Mouse (Mus musculus) thymus, adult 2 months (tissue): Measurements from ENCODE around the gene Ppp1r12a. TPM values are rescaled to one million over a fixed set of nuclear protein-coding genes. Genes with fewer than 3 reads are reported as not detected.

Source experiments
- DNase-seq: peaks from one replicate; pipeline ENCODE4 v3.0.0; 2021
- H3K27ac ChIP-seq: fragments of 200-500 bp; 2 replicates; pipeline ENCODE4 v1.5.1; 2012; ENCODE audit warnings: low read length, control low read depth; ENCODE audit not compliant: control insufficient read depth, insufficient read depth
- H3K27me3 ChIP-seq: fragments of 200-500 bp; 2 replicates; pipeline ENCODE4 v1.6.1; 2012; ENCODE audit warnings: mild to moderate bottlenecking, low read length, moderate library complexity, mixed read lengths; ENCODE audit not compliant: control insufficient read depth, insufficient read depth
- H3K36me3 ChIP-seq: fragments of 200-500 bp; 2 replicates; pipeline ENCODE4 v1.6.1; 2012; ENCODE audit warnings: mild to moderate bottlenecking, low read length, moderate library complexity; ENCODE audit not compliant: control insufficient read depth, insufficient read depth
- H3K4me1 ChIP-seq: fragments of 200-500 bp; replicated peaks from 2 replicates; pipeline ENCODE4 v1.6.1; 2012; ENCODE audit warnings: low read length; ENCODE audit not compliant: control insufficient read depth, insufficient read depth
- H3K4me3 ChIP-seq: fragments of 200-500 bp; 2 replicates; pipeline ENCODE4 v1.5.1; 2012; ENCODE audit warnings: mild to moderate bottlenecking, low read length, control low read depth, moderate library complexity; ENCODE audit not compliant: control insufficient read depth, insufficient read depth
- CTCF ChIP-seq: fragments of 200-500 bp; IDR thresholded peaks from 2 replicates; pipeline ENCODE4 v1.5.1; 2012; ENCODE audit warnings: mild to moderate bottlenecking, control low read depth, low read length, moderate library complexity, borderline replicate concordance; ENCODE audit not compliant: control insufficient read depth, poor library complexity, insufficient read depth; ENCODE audit errors: extremely low read depth
- POLR2A ChIP-seq: fragments of 200-500 bp; IDR thresholded peaks from 2 replicates; pipeline ENCODE4 v1.6.1; 2012; ENCODE audit warnings: mild to moderate bottlenecking, low read length, control low read depth, moderate library complexity; ENCODE audit not compliant: control insufficient read depth, poor library complexity, insufficient read depth; ENCODE audit errors: extremely low read depth
- WGBS: fragments of 180-500 bp; shearing (Covaris S2); methylation state at CpG from one replicate; pipeline ENCODE4 v1.1.7; 2018; 5-methylcytosine and 5-hydroxymethylcytosine counted together
- polyA plus RNA-seq: library from polyadenylated mRNA; depleted of rRNA; stranded (reverse); fragments of >200 nt; gene quantifications from 2 replicates; pipeline ENCODE4 v1.2.3, GENCODE M21; 2012; rRNA removed

Ppp1r12a gene
- 28.2 and 29.2 TPM in 2 replicates for polyA plus RNA-seq

DNA sequence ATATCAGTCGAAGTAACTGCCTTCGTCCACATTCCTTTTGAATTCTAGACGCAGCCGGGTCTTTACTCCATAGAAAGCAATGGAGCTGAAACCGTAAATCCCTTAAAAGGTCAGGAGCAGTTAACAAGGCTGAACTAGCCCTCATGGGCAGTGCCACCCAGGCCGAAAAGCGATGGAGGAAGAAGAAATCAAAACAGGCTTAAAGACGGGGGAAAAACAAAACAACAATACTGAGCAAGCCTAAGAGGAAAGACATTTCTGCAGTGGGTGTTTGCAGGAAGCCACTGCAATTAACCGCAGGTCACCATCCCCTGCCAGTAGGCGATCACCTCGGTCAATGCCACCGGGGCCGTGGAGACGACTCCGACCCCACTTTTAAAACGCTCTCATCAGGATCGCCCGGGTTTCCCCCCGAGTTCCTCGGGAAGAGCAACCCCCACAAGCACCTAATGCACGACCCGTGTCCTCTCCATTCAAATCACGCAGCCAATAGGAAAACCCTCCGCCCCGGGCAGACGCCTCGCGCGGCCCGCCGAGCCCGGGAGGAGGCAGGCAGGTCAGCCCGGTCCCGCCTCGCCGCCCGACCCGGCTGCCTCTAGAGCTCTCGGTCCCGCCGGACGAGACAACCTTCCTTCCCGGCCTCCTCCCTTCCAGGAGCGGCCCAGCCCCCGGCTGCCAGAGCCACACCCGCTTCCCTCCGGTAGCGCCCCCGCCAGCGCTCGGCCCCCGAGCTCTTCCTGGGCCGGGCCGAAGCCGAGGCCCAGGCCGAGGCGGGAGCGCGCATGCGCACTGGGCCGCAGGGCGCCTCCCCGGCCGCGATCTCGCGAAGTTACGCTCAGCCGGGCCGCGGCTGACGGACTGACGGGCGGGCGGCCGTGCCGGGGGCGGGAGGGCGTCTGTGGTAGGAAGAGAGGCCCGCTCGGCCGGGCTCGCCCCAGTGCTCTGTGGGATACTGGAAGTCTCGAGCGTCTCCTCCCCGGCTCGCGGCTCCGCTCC is at the start of gene Ppp1r12a:
Gene Ppp1r12a, plus strand, starts transcription at position 933 of the 996 bp plus-strand sequence.
- Histone ChIP-seq H3K4me1 (peaks cover 8% of the 10 kb centered on the region; the same call in 1 of the 2 replicates), H3K27me3 (no peaks in the 10 kb centered on the region), H3K36me3 (no peaks in the 10 kb centered on the region), H3K27ac (peak within 1 kb of the TSS; percentile 56), H3K4me3 (peak within 1 kb of the TSS; percentile 99)
- TF ChIP-seq POLR2A (peak; percentile 96), CTCF (peak; percentile 67; the same call in 1 of the 2 replicates)
- peak; percentile 91 for DNase-seq
- under 1% methylated on average over 85 of the region's 89 CpGs for WGBS

DNA sequence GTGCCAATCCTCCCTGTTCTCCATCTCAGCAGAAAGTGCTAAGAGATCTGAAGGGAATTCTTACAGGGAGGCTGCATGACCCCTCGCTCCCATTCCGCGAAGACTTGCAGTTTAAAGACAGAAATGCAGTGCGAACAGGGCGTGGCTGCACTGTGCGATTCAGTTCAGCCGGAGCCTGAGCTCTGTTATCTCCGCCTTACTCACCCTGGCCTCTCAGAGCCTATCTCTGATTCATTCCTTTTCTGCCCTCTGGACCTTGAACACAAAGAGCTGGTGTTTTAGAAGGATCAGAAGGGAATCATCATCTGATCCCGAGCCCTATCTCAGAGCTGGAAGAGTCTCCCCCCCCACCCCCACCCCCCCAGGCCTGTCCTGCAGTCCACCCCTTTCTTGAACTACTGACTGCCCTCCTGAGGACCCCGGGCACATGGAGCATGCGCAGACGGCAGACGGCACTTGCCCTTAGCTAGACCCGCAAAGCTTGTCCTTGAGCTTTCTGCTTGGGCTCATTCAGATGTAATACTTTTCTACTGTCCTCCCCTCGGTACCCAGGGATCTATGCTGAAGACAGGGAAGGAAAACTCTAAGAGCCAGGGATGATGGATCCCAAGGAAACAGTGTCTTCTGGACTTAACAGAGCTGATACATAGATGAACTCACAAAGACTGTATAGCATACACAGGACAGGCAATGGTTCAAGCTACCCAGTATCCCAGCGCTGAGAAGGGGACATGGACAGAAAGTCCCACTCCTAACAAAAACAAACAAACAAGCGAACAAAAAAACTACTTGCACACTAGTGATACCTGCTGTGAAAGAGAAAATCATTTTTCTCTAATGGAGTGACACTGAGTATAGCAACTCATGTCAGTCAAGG is 48.4 kb upstream of the Ppp1r12a start:
- no peak overlapping the region for H3K4me3 ChIP-seq
- WGBS: 83% methylated on average over 17 of the region's 17 CpGs
- no peak for DNase-seq

DNA sequence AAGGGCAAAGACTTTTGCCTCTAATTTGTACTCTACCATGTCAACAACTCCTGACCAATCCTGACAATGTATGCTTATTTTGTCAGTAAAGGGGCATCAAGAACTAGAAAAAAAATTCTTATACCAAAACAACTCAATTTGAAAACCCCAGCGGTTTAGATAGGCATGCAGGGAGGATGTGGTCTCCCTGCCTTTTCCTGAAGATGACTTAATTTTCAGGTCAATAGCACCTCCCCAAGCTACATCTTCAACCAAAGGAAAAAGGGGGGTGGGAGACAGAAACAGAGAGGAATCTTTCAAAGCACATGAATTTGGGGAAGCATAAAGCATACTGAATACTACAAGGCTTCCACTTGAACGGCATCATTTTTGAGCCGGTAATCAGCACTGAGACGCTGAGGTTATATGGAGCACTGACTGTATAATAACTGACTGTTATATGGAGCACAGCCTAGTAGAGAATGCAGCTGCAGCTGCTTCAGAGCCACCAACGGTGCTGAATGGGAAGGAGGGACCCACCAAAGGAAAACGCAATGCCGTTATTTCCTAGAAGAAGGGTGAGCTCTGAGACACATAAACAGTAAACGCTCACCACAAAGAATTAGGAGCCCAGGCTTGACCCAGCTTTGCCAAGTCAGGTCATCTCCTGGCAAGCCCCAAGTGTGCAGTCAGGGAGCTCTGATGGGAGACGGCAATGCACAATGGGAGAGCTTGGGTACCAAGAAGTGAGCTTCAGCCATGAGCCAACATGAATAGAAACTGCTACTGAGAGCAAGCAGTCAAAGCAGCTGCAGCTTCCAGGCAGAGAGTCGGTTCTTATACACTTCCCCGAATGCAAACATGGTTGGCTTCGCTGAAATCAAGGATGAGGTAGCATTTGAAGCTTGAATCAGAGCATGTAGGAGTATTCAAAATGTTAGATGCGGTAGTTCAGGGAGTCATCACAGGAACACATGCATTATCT is 43.5 kb upstream of the Ppp1r12a start:
- DNase-seq: peak; percentile 5
- H3K27ac ChIP-seq: peak overlapping the region; percentile 65
- H3K4me1 ChIP-seq: peaks cover 18% of the 10 kb centered on the region
- no peaks in the 10 kb centered on the region for H3K27me3 ChIP-seq
- no peaks in the 10 kb centered on the region for H3K36me3 ChIP-seq
- peak overlapping the region; percentile 19; the same call in 1 of the 2 replicates for H3K4me3 ChIP-seq
- TF ChIP-seq POLR2A (no peak), CTCF (no peak)
- WGBS: 14% methylated on average over 13 of the region's 13 CpGs

More for the DNA sequence above, 48.4 kb upstream of the Ppp1r12a start:
- Histone ChIP-seq H3K36me3 (no peaks in the 10 kb centered on the region), H3K27me3 (no peaks in the 10 kb centered on the region), H3K27ac (no peak overlapping the region), H3K4me1 (peaks cover 13% of the 10 kb centered on the region)
- TF ChIP-seq POLR2A (no peak), CTCF (no peak)

DNA sequence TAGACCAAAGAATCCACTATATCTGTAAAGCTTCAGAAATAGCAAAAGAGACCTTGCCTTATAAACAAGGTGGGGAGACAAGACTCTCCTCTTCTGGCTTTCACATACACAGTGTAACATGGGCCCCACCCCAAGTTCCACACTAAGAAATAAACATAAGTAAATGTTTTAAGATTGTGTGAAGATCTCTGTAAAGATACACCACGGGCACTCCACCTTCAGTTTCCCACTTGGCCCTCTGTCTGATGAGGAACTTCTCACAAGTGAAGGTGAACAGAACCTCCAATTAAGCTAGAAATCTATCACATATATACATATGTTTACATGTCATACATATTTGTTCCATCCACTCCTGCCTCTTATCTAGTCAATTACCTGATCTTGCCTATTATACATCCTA is 42.6 kb upstream of the Ppp1r12a start:
- 38% methylated on average over 1 of the region's 1 CpGs for WGBS

DNA sequence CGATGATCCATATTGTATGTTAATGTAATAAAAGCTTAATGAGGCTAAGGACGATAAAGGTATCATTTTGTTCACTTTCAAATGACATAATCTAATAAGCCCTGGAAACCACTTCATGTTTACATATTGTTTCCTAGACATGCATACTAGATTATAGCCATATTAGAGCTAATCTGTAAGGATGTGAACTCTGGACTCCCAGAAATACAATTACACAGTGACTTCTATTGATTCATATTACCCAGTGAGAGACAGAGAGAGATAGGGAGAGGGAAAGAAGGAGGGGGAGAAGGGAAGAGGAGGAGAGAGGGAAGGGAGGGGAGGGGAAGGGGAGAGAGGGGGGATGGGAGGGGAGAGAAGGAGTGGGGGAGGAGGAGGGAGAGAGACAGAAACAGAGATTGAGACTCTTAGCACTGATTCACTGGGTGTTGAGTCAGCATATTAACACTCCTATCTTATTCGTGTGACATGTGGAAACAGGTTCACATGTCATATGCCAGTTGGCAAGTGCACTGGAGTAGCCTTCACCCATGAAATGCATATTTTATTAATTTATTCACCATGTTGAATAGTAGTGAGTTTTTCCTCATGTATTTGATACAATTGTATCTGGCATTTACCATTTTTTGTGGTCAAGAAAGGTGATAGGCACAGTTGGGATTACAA is 36.9 kb upstream of the Ppp1r12a start:
- 93% methylated on average over 3 of the region's 3 CpGs for WGBS
- H3K27me3 ChIP-seq: no peaks in the 10 kb centered on the region
- DNase-seq: no peak
- TF ChIP-seq CTCF (no peak), POLR2A (no peak)
- H3K4me3 ChIP-seq: no peak overlapping the region
- H3K4me1 ChIP-seq: no peaks in the 10 kb centered on the region
- no peaks in the 10 kb centered on the region for H3K36me3 ChIP-seq
- H3K27ac ChIP-seq: no peak overlapping the region

More for the DNA sequence above, 42.6 kb upstream of the Ppp1r12a start:
- Histone ChIP-seq H3K27ac (no peak overlapping the region), H3K27me3 (no peaks in the 10 kb centered on the region), H3K4me1 (peaks cover 18% of the 10 kb centered on the region), H3K4me3 (no peak overlapping the region), H3K36me3 (no peaks in the 10 kb centered on the region)
- TF ChIP-seq POLR2A: no peak
- TF ChIP-seq CTCF: no peak
- DNase-seq: no peak
